8 mouse cellular contexts compared by ENCODE assay signal in genomic region chr17:56425584-56425914, GRCm38 (mm10). TPM values are rescaled to one million over a fixed set of nuclear protein-coding genes. Genes with fewer than 3 reads are reported as not detected.
A peak's percentile ranks its signal among the peaks of the same experiment; 100 is the strongest.
DNase-seq lines count a peak whose midpoint lies in the region; ATAC-seq and TF ChIP-seq lines count a peak whose summit lies in the region.

No protein-coding gene starts in this region.

- DNase-seq in ES-CJ7 (ENCODE audit: low read depth, low spot score) = peak; percentile 57
- DNase-seq in cerebellum, adult 2 months = peak; percentile 80 to 88
- peak; percentile 88 for DNase-seq in hindbrain, embryonic 11.5 days (ENCODE audit: low spot score)
- peak; percentile 70 to 73 for DNase-seq in layer of hippocampus, postnatal 36 days
- DNase-seq in lung, postnatal 14 days = peak; percentile 84
- DNase-seq in ovary, postnatal 14 days (ENCODE audit: low spot score) = peak; percentile 81
- peak; percentile 73 to 95 for DNase-seq in thymus, postnatal 10 days (ENCODE audit: low spot score in 2 of 2)

- peak; percentile 48 for ATAC-seq in frontal cortex, adult (ENCODE audit: low TSS enrichment)
- ATAC-seq in hindbrain, embryonic 11.5 days (ENCODE audit: low FRiP score) = peak; percentile 85

- peak overlapping the region; percentile 41 for H3K4me3 ChIP-seq in cerebellum, adult 2 months (replicated peaks; ENCODE audit: insufficient read depth, low read depth, low read length)
- peak overlapping the region; percentile 34 for H3K4me3 ChIP-seq in hindbrain, embryonic 11.5 days (ENCODE audit: low read depth, low read length)

- H3K27ac ChIP-seq in cerebellum, adult 2 months (ENCODE audit: insufficient read depth, low read length) = no peak overlapping the region
- H3K27ac ChIP-seq in hindbrain, embryonic 11.5 days (ENCODE audit: low read depth, low read length) = peak overlapping the region; percentile 42; the same call in 1 of the 2 replicates

- H3K27me3 ChIP-seq in cerebellum, adult 2 months (ENCODE audit: control insufficient read depth, insufficient read depth, low read length) = no peaks in the 10 kb centered on the region
- H3K27me3 ChIP-seq in hindbrain, embryonic 11.5 days (ENCODE audit: control insufficient read depth, insufficient read depth, low read length) = no peaks in the 10 kb centered on the region

- H3K4me2 ChIP-seq in hindbrain, embryonic 11.5 days (replicated peaks; ENCODE audit: low read depth, low read length) = peak overlapping the region; percentile 80

- peaks cover 33% of the 10 kb centered on the region for H3K36me3 ChIP-seq in hindbrain, embryonic 11.5 days (ENCODE audit: control insufficient read depth, insufficient read depth, low read length)

- peak; percentile 77 for TF ChIP-seq CTCF in cerebellum, adult 2 months (IDR thresholded peaks at IDR 0.05; ENCODE audit: borderline replicate concordance, insufficient read depth, low read depth, low read length)

- peaks cover 13% of the 10 kb centered on the region for H3K4me1 ChIP-seq in cerebellum, adult 2 months (ENCODE audit: control insufficient read depth, insufficient read depth, low read length)
- H3K4me1 ChIP-seq in hindbrain, embryonic 11.5 days (replicated peaks; ENCODE audit: control insufficient read depth, insufficient read depth, low read length) = peaks cover 8% of the 10 kb centered on the region

- H3K9me3 ChIP-seq in hindbrain, embryonic 11.5 days (ENCODE audit: control insufficient read depth, low read length) = no peaks in the 10 kb centered on the region

- WGBS in cerebellum, adult 2 months = 4% methylated on average over 44 of the region's 47 CpGs
- under 1% methylated on average over 46 of the region's 47 CpGs for WGBS in hindbrain, embryonic 11.5 days

- peak overlapping the region; percentile 57 for H3K9ac ChIP-seq in hindbrain, embryonic 11.5 days (ENCODE audit: low read depth, low read length)

- 0 out of 2 replicates have a peak, but pooled peaks have one; percentile 21 for TF ChIP-seq POLR2A in cerebellum, adult 2 months (IDR thresholded peaks at IDR 0.05; ENCODE audit: borderline replicate concordance, insufficient read depth, low read length)

RNA-seq across cellular contexts. Expression of gene Ptprs, which starts 50.7 kb away (rescaled TPM):
- polyA plus RNA-seq in cerebellum, adult 2 months (2012; rRNA removed) = 478 and 518 TPM in 2 replicates
- polyA plus RNA-seq in hindbrain, embryonic 11.5 days (2014; fragmentation: Nextera tagmentation; extraction: Ambion mirVana) = 142 and 156 TPM in 2 replicates
- 100 to 1,000 TPM; 657 to 686 TPM for total RNA-seq in layer of hippocampus, postnatal 36 days (2021)
